Mouse (Mus musculus) hindbrain, postnatal 0 days (tissue): ENCODE results near the gene Gbp2b. TPM values are rescaled to one million over a fixed set of nuclear protein-coding genes. Genes with fewer than 3 reads are reported as not detected.
"Not testable (repeated sequence)": the region's sequence is repeated elsewhere in the genome, so short reads cannot be mapped to it uniquely, and the experiment has no call there.

Experiments used
- ATAC-seq: fragments of 200-750 bp; cut with Nextera tagmentation; 2 replicates; pipeline ENCODE4 v1.8.0; 2017; ENCODE audit warnings: mild to moderate bottlenecking, moderate TSS enrichment, moderate library complexity
- DNase-seq: peaks from one replicate; pipeline ENCODE4 v3.0.0-alpha.2; 2015; ENCODE audit warnings: low spot score
- H3K27ac ChIP-seq: fragments of 300-500 bp; sonication (generic); 2 replicates; pipeline ENCODE4 v1.5.1; 2014; ENCODE audit warnings: mild to moderate bottlenecking
- H3K27me3 ChIP-seq: fragments of 300-500 bp; sonication (generic); 2 replicates; pipeline ENCODE4 v1.6.1; 2014; ENCODE audit warnings: low read length, mixed read lengths; ENCODE audit not compliant: insufficient read depth
- H3K36me3 ChIP-seq: fragments of 300-500 bp; sonication (generic); 2 replicates; pipeline ENCODE4 v1.6.1; 2014; ENCODE audit warnings: low read length, mixed read lengths; ENCODE audit not compliant: insufficient read depth
- H3K4me1 ChIP-seq: fragments of 300-500 bp; sonication (generic); 2 replicates; pipeline ENCODE4 v1.6.1; 2014; ENCODE audit warnings: antibody characterized with exemption, low read length, mixed read lengths; ENCODE audit not compliant: insufficient read depth
- H3K4me2 ChIP-seq: fragments of 300-500 bp; sonication (generic); 2 replicates; pipeline ENCODE4 v1.6.1; 2014; ENCODE audit warnings: low read depth, mild to moderate bottlenecking, low read length, moderate library complexity, mixed read lengths
- H3K4me3 ChIP-seq: fragments of 300-500 bp; sonication (generic); 2 replicates; pipeline ENCODE4 v1.5.1; 2014; ENCODE audit warnings: low read length
- H3K9ac ChIP-seq: fragments of 300-500 bp; sonication (generic); replicated peaks from 2 replicates; pipeline ENCODE4 v1.6.1; 2014; ENCODE audit warnings: mild to moderate bottlenecking, low read length, moderate library complexity, mixed read lengths
- H3K9me3 ChIP-seq: fragments of 300-500 bp; sonication (generic); 2 replicates; pipeline ENCODE4 v1.6.1; 2016; ENCODE audit warnings: low read length, mixed read lengths
- CTCF ChIP-seq: IDR thresholded peaks from 2 replicates; pipeline ENCODE4 v1.5.1; 2016; ENCODE audit warnings: antibody characterized with exemption, control low read depth, low read depth
- WGBS: fragments of 180-500 bp; shearing (Covaris S2); extraction: QIAGEN DNeasy Blood & Tissue Kit; methylation state at CpG from one replicate; pipeline ENCODE4 v1.1.7; 2014; 5-methylcytosine and 5-hydroxymethylcytosine counted together
- polyA plus RNA-seq: library from polyadenylated mRNA; unstranded; fragments of >200 nt; fragmentation: Nextera tagmentation; extraction: Ambion mirVana; gene quantifications from 2 replicates; pipeline ENCODE4 v1.2.1, GENCODE M21; 2015
- total RNA-seq: library from RNA; depleted of rRNA; stranded (reverse); fragments of >200 nt; gene quantifications from 2 replicates; pipeline ENCODE4 v1.2.3, GENCODE M21; 2014

The Gbp2b gene
- total and polyA plus RNA-seq, 2 experiments from 2014 or later: 0.24 to 0.31 TPM

DNA sequence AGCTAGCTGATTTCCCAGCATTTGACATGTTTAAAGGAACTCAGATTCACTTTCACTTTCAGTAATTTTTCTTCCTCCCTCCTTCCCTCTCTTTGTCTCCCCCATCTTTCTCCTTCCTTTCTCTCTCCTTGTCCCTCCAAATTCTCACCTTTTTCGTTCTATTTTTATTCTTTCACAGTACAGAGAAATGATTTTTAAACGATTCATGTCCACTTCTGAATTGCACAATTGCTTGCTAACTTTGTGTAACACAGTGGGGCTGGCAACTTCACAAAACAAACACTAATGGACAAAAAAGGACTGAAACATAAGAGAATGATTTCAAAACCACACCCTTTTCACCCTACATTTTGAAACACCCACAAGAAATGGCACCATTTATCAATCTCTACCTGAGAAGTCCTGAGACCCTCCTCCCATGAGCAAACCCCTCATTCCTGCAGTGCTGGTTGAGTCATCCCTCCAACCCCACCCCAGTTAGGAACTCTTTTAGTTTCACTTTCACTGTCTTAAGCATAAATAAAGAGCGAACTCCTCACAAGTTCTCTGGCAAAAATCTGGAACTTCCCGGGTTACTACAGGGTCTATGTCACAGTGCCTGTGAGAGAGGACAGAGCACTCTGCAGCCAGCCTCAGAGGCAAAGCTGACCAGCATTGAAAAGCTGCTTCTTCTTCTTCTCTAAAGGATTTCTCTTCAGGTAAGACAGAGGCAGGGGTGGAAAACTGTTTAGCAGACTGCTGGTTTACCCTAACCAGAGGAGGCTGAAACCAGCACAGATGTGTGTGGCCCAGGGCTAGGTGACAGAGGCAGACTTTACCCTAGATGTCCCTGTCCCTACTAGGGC is 25.7 kb downstream of the Gbp2b start, which contains the start of gene Gbp2:
TSS of gene Gbp2 (plus strand) at position 492 of the 845 bp plus-strand sequence.
- ATAC-seq (no peak), DNase-seq (peak; percentile 4)
- H3K9ac ChIP-seq: no peak within 1 kb of the TSS
- no peaks in the 10 kb centered on the region for H3K27me3 ChIP-seq
- H3K27ac ChIP-seq: no peak within 1 kb of the TSS
- H3K4me2 ChIP-seq: peak within 1 kb of the TSS; percentile 35; the same call in 1 of the 2 replicates
- no peak for TF ChIP-seq CTCF
- H3K4me3 ChIP-seq: no peak within 1 kb of the TSS
- H3K4me1 ChIP-seq: no peaks in the 10 kb centered on the region
- H3K36me3 ChIP-seq: no peaks in the 10 kb centered on the region
- H3K9me3 ChIP-seq: no peaks in the 10 kb centered on the region
- 71% methylated on average over 4 of the region's 4 CpGs for WGBS

DNA sequence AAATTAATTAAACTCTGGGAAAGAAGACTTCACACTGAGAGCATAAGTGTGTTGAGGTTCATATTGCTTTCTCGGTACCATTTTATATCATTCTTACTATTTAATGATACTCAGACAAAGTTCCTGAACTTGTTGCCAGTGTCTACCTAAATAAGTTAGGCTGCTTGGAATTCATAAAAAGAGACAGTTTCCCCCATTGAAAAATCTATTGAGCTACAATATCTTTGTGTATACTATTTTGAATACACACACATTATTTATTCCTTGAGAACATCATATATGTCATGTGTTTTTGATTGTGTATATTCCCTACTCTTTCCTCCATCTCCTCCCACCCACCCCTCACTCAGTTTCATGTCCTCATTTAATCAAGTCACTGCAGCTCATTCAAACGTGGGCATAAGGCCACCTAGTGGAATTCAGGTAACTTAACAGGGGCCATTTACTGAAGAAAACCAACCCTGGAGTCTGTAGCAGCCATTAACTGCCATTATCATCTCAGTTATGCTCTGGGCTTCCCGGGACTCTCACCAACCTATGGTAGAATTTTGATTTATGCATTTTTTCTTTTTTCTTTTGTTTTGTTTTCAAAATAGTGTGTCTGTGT is 26.4 kb downstream of the Gbp2b start:
- DNase-seq: peak; percentile 31
- peak overlapping the region; percentile 35; the same call in 1 of the 2 replicates for H3K4me2 ChIP-seq
- no peak for ATAC-seq
- peak; percentile 56 for TF ChIP-seq CTCF
- no peak overlapping the region for H3K4me3 ChIP-seq
- H3K27me3 ChIP-seq: no peaks in the 10 kb centered on the region
- no peak overlapping the region for H3K9ac ChIP-seq
- no peak overlapping the region for H3K27ac ChIP-seq
- no peaks in the 10 kb centered on the region for H3K4me1 ChIP-seq
- WGBS: 61% methylated on average over 3 of the region's 3 CpGs
- H3K9me3 ChIP-seq: no peaks in the 10 kb centered on the region
- H3K36me3 ChIP-seq: no peaks in the 10 kb centered on the region

DNA sequence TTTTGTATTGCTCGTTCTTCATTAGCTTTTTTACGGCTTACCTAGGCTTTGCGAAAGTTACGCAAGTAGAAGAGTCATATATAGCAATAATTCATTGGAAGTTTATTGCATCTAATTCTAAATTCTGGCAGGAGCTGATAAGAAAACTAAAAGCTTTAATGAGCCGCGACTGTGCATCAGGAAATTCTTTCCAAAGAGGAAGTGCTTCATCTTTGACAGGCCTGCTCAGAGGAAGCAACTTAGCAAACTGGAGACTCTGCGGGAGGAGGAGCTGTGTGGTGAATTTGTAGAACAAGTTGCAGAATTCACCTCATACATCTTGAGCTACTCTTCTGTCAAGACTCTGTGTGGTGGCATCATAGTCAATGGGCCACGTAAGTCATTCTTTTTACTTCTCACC is 35.7 kb downstream of the Gbp2b start:
- ATAC-seq (no peak), DNase-seq (no peak)
- no peak overlapping the region for H3K4me2 ChIP-seq
- H3K4me3 ChIP-seq: no peak overlapping the region
- H3K4me1 ChIP-seq: no peaks in the 10 kb centered on the region
- no peaks in the 10 kb centered on the region for H3K27me3 ChIP-seq
- no peak overlapping the region for H3K9ac ChIP-seq
- H3K36me3 ChIP-seq: no peaks in the 10 kb centered on the region
- no peaks in the 10 kb centered on the region for H3K9me3 ChIP-seq
- TF ChIP-seq CTCF: no peak
- no peak overlapping the region for H3K27ac ChIP-seq
- 87% methylated on average over 8 of the region's 8 CpGs for WGBS

DNA sequence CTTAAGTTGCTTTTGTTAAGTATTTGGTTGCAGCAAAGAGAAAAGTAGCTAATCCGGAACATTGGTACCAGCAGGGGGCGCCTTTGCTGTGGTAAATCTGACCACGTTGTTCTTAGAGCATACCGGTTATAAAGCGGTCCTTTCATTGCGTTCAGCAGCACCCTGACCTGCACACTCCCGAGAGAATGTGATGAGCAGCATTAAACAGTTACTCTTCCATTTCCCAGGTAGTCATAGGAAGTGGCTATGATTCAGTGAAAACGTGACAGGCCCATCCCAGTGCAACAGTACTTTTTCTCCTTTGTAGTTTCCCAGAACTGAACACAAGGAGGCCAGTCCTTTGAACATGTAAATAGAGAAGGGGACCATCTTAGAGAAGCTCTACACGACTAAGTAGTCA is 45.6 kb downstream of the Gbp2b start:
- no peak overlapping the region for H3K9ac ChIP-seq
- no peak overlapping the region for H3K27ac ChIP-seq
- no peaks in the 10 kb centered on the region for H3K27me3 ChIP-seq
- WGBS: 6% methylated on average over 9 of the region's 9 CpGs
- ATAC-seq: no peak
- TF ChIP-seq CTCF: peak; percentile 66
- H3K4me3 ChIP-seq: no peak overlapping the region
- H3K4me2 ChIP-seq: no peak overlapping the region
- H3K9me3 ChIP-seq: no peaks in the 10 kb centered on the region
- H3K4me1 ChIP-seq: no peaks in the 10 kb centered on the region
- H3K36me3 ChIP-seq: no peaks in the 10 kb centered on the region
- peak; percentile 60 for DNase-seq

DNA sequence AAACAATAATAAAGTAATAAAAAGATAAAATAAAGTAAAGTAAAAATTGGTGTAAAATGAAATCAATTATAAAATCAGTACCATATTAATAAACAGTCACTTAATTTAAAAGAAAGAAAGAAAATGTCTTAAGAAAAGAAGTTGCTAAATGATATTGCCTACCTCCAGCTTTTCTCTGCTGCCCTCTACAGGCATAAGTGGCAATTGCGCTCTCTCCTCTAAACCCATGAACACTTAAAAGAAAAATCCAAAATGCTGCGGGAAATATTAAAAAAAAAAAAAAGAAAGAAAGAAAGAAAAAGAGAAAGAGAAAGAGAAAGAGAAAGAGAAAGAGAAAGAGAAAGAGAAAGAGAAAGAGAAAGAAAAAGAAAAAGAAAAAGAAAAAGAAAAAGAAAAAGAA is 51.3 kb downstream of the Gbp2b start:
- H3K4me2 ChIP-seq, H3K9ac ChIP-seq, H3K36me3 ChIP-seq, H3K4me1 ChIP-seq, H3K9me3 ChIP-seq, ATAC-seq, H3K4me3 ChIP-seq, H3K27me3 ChIP-seq, H3K27ac ChIP-seq: not testable (repeated sequence)
- peak; percentile 71 for TF ChIP-seq CTCF
- WGBS: 9% methylated on average over 2 of the region's 2 CpGs
- DNase-seq: peak; percentile 80

DNA sequence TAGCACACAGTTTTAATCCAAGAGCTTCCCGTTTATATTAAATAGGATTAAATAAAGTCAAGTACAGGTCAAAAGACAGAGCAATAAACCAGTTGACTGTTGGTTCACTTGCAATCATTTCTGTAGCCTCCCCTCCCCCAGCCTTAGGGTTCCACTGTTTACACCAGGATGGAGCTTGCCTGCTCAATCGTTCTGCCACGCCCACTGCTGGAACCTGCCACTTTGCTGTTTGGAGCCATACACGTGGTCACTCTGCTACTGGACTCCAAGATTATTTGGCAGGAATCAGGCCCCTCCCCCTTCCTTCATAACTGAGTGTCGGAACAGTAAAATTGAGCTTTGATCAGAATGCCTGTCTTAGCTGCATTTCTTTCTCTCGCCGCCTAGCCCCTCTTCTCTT is 53.2 kb downstream of the Gbp2b start:
- not testable (repeated sequence) for ATAC-seq, DNase-seq
- WGBS: 66% methylated on average over 7 of the region's 7 CpGs

DNA sequence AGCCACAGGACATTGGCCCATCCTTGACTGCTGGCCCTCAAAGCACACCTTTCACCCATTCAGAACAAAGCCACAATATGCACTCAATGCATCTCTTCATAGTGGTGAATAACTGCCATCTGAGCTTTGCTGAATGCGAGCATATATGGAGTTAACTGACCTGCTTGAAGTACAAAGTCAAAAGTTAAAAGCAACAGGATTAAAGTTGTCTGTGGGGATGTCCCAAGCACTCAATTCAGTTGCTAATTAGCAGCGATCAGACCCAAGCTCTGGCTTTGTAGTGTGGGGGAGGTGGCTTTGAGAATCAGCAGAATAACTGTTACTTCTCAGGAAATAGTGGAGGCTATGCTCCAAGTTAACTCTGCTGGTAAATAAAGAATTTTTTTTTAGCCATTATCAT is 55.6 kb downstream of the Gbp2b start:
- Histone ChIP-seq H3K27me3 (no peaks in the 10 kb centered on the region), H3K4me3 (no peak overlapping the region), H3K27ac (no peak overlapping the region), H3K4me1 (no peaks in the 10 kb centered on the region), H3K9ac (no peak overlapping the region), H3K4me2 (no peak overlapping the region), H3K36me3 (no peaks in the 10 kb centered on the region), H3K9me3 (no peaks in the 10 kb centered on the region)
- ATAC-seq (no peak), DNase-seq (no peak)
- WGBS: 43% methylated on average over 2 of the region's 2 CpGs
- no peak for TF ChIP-seq CTCF

More for the DNA sequence above, 53.2 kb downstream of the Gbp2b start:
- not testable (repeated sequence) for H3K9ac ChIP-seq, H3K4me2 ChIP-seq, H3K4me1 ChIP-seq, H3K9me3 ChIP-seq, H3K36me3 ChIP-seq, H3K27me3 ChIP-seq, H3K4me3 ChIP-seq, H3K27ac ChIP-seq
